Mouse (Mus musculus): ENCODE measurements around the gene Aggf1.

GRCm38 (mm10) chr13:95323400-95323799 lies 51.8 kb downstream of the Aggf1 start, which contains the start of gene Zbed3:
- TF ChIP-seq CTCF (IDR thresholded peaks at IDR 0.05; ENCODE audit: low read depth, low read length) (no peak), POLR2AphosphoS5 (IDR thresholded peaks at IDR 0.05; ENCODE audit: insufficient replicate concordance, low read depth, low read length) (no peak), GATA1 (IDR thresholded peaks at IDR 0.05; ENCODE audit: borderline replicate concordance, low read length) (no peak), TAL1 (conservative IDR thresholded peaks at IDR 0.05; ENCODE audit: low read depth, low read length) (no peak), GATA2 (IDR thresholded peaks at IDR 0.05; ENCODE audit: borderline replicate concordance, low read depth, low read length) (no peak)

All from G1E (cell line).